Mouse (Mus musculus) cortical plate, adult 2 months (tissue): Measurements from ENCODE around the gene Pcbp4. TPM values are rescaled to one million over a fixed set of nuclear protein-coding genes. Genes with fewer than 3 reads are reported as not detected.

Source experiments
- H3K27ac ChIP-seq: fragments of 200-500 bp; 2 replicates; pipeline ENCODE4 v1.5.1; 2012; ENCODE audit warnings: low read length, control low read depth, inconsistent platforms; ENCODE audit not compliant: insufficient read depth
- H3K4me1 ChIP-seq: fragments of 200-500 bp; 2 replicates; pipeline ENCODE4 v1.6.1; 2011; ENCODE audit warnings: low read length; ENCODE audit not compliant: control insufficient read depth, insufficient read depth
- H3K4me3 ChIP-seq: fragments of 200-500 bp; 2 replicates; pipeline ENCODE4 v1.5.1; 2011; ENCODE audit warnings: mild to moderate bottlenecking, low read length, control low read depth; ENCODE audit not compliant: insufficient read depth
- CTCF ChIP-seq: fragments of 200-500 bp; IDR thresholded peaks from 2 replicates; pipeline ENCODE4 v1.5.1; 2011; ENCODE audit warnings: mild to moderate bottlenecking, control low read depth, low read length; ENCODE audit not compliant: insufficient read depth; ENCODE audit errors: extremely low read depth
- POLR2A ChIP-seq: fragments of 200-500 bp; IDR thresholded peaks from 2 replicates; pipeline ENCODE4 v1.6.1; 2011; ENCODE audit warnings: mild to moderate bottlenecking, low read length, control low read depth; ENCODE audit not compliant: insufficient read depth; ENCODE audit errors: extremely low read depth
- polyA plus RNA-seq: library from polyadenylated mRNA; depleted of rRNA; stranded (reverse); fragments of >200 nt; gene quantifications from 2 replicates; pipeline ENCODE4 v1.2.3, GENCODE M21; 2012

Gene Pcbp4
- polyA plus RNA-seq, 1 experiment = 304 TPM

DNA sequence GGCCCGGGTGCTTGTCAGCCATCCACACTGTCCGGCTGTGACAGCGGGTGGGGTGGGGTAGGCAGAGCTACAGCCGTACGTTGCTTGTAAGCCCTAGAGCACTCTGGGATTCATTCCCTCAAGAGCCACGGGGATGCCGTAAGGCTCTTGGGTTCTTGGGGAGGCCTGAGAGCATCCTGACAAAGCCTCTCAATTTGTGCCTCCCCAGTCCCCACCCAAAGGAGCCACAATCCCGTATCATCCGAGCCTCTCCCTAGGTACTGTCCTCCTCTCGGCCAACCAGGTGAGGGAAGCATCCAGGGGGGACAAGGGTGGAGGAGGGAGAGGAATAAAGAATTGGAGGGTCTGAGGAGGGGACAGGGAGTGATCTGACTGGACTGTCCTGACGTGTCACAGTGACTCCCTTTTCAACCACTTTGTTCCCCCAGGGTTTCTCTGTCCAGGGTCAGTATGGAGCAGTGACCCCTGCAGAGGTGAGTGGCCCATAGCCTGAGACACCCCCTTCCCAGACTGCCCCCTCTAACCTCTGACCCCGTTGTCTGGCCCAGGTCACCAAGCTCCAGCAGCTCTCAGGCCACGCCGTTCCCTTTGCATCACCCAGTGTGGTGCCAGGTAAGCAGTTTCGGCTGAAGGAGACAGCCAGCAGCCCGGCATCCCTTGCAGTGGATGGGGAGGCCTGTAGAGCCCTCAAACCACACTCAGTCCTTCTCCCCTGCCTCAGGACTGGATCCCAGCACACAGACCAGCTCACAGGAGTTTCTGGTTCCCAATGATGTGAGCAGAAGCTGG, 8.7 kb downstream of the Pcbp4 start:
- Histone ChIP-seq H3K4me1 (0 out of 2 replicates have a peak, but pooled peaks cover 4% of the 10 kb centered on the region), H3K27ac (no peak overlapping the region)
- TF ChIP-seq POLR2A (no peak), CTCF (no peak)

GRCm38 (mm10) chr9:106462430-106462800, 9.3 kb downstream of the Pcbp4 start:
- no peak overlapping the region for H3K27ac ChIP-seq
- H3K4me1 ChIP-seq = 0 out of 2 replicates have a peak, but pooled peaks cover 4% of the 10 kb centered on the region
- no peak overlapping the region for H3K4me3 ChIP-seq
- TF ChIP-seq CTCF (no peak), POLR2A (no peak)

More for the DNA sequence above, 8.7 kb downstream of the Pcbp4 start:
- H3K4me3 ChIP-seq = no peak overlapping the region

- Histone ChIP-seq H3K4me3 (no peak overlapping the region), H3K27ac (no peak overlapping the region)
- no peak for TF ChIP-seq CTCF
- no peak for TF ChIP-seq POLR2A
These were observed 10.3 kb downstream of the Pcbp4 start for GRCm38 (mm10) chr9:106463122-106464063.

DNA sequence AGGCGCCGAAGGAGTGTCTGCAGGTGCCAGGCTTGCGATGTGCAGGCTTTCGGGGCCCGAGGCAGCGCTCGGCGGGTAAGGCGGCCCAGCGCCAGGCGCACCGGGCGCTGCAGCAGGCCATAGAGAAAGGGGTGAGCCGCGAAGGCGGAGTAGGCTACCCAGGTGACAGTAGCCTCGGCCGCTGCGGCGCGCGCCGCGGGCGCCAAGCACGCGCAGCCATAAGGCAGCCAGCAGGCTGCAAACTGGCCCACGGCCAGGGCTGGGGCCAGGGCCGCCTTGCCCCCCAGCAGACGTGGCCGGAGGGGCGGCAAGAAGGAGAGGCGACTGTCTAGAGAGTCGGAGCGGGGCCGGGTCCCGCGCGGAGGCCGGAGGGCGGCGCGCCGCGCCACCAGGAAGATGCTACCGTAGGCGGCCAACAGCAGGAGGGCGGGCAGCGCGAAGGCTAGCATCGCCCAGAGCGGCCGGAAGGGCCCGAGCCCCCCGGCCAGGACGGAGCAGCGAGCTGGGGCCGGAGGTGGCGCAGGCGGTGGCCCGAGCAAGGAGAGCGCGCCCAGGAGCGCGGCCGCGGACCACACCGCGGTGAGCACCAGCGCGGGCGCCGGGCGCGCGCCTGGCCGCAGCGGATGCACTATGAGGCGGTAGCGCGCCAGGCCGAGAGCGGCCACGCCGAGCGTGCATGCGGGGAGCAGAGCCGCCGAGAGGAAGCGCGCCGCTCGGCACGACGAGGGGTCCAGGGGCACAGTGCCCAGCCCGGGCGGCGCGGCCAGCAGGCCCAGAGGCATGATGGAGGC, 11.9 kb downstream of the Pcbp4 start:
- Histone ChIP-seq H3K4me1 (0 out of 2 replicates have a peak, but pooled peaks cover 4% of the 10 kb centered on the region), H3K27ac (peak overlapping the region; percentile 98), H3K4me3 (peak overlapping the region; percentile 60)
- TF ChIP-seq POLR2A (0 out of 2 replicates have a peak, but pooled peaks have one; percentile 16), CTCF (no peak)

More at GRCm38 (mm10) chr9:106463122-106464063, 10.3 kb downstream of the Pcbp4 start:
- 0 out of 2 replicates have a peak, but pooled peaks cover 4% of the 10 kb centered on the region for H3K4me1 ChIP-seq

- peak within 1 kb of the TSS; percentile 60 for H3K4me3 ChIP-seq
- TF ChIP-seq POLR2A (peak; percentile 76; the same call in 1 of the 2 replicates), CTCF (no peak)
- H3K4me1 ChIP-seq = 0 out of 2 replicates have a peak, but pooled peaks cover 2% of the 10 kb centered on the region
- H3K27ac ChIP-seq = peak within 1 kb of the TSS; percentile 98
These were observed 12.6 kb downstream of the Pcbp4 start, which contains the start of gene Gpr62 for GRCm38 (mm10) chr9:106465571-106466200. Gene Gpr62, minus strand, starts transcription at chr9:106465938.

GRCm38 (mm10) chr9:106466721-106467120, 13.6 kb downstream of the Pcbp4 start:
- TF ChIP-seq POLR2A (no peak), CTCF (no peak)
- 0 out of 2 replicates have a peak, but pooled peaks cover 4% of the 10 kb centered on the region for H3K4me1 ChIP-seq
- H3K27ac ChIP-seq = no peak overlapping the region
- no peak overlapping the region for H3K4me3 ChIP-seq

- TF ChIP-seq CTCF (no peak), POLR2A (no peak)
These were observed 14.7 kb downstream of the Pcbp4 start for GRCm38 (mm10) chr9:106467746-106468145.

GRCm38 (mm10) chr9:106469317-106469716, 16.2 kb downstream of the Pcbp4 start:
- H3K4me3 ChIP-seq = no peak overlapping the region
- TF ChIP-seq CTCF (no peak), POLR2A (no peak)
- 0 out of 2 replicates have a peak, but pooled peaks cover 6% of the 10 kb centered on the region for H3K4me1 ChIP-seq
- no peak overlapping the region for H3K27ac ChIP-seq

More at GRCm38 (mm10) chr9:106467746-106468145, 14.7 kb downstream of the Pcbp4 start:
- Histone ChIP-seq H3K27ac (no peak overlapping the region), H3K4me1 (0 out of 2 replicates have a peak, but pooled peaks cover 8% of the 10 kb centered on the region), H3K4me3 (no peak overlapping the region)
